Mouse (Mus musculus) liver, adult 2 months (tissue): Measurements from ENCODE around the gene Hist1h4d.

Source experiments
- CTCF ChIP-seq: fragments of 200-500 bp; IDR thresholded peaks from 2 replicates; pipeline ENCODE4 v1.5.1; 2011; ENCODE audit warnings: low read depth, low read length, control low read depth
- POLR2A ChIP-seq: fragments of 200-500 bp; IDR thresholded peaks from 2 replicates; pipeline ENCODE4 v1.6.1; 2011; ENCODE audit warnings: low read length, control low read depth; ENCODE audit not compliant: insufficient read depth; ENCODE audit errors: extremely low read depth

DNA sequence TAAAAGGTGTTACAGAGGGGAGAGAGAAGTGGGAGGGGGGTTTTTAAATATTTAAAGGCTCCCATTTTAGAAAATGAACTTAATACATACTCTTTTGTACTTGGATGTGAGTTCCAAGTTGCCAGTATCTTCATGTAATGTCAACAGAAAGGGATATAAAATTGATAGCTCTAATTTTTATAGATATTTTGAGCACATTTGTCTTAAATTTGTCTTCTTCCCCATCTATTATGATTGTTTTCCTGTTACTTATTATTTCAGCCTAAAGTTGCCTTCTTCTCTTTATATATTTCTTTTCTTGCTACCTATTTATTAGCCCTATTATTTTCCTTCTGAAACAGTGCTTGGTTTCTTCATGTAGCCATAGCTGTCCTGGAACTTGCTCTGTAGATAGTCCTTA, 28.4 kb upstream of the Hist1h4d start, which contains the start of gene Hist1h1d:
- TF ChIP-seq CTCF (no peak), POLR2A (no peak)
